Mouse (Mus musculus): ENCODE measurements around the gene Msh3. TPM values are rescaled to one million over a fixed set of nuclear protein-coding genes. Genes with fewer than 3 reads are reported as not detected.

Msh3 gene
- polyA plus RNA-seq, 1 experiment from 2014 or later: 32.2 TPM

DNA sequence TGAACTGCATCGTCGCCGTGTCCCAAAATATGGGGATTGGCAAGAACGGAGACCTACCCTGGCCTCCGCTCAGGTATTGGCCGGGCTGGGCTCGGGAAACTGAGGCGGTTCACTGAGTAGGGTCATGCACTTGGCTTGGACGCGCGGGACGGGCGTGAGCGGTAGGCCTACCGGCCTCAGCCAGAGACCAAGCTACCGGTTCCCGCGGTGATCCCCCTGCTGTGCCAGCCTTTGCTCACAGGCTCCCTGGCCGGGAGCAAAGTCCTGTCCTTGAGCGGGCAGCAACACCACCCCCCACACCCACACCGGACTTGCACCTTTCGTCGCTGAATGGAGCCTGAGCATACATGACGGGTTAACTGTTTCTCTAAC lies 455 bp upstream of the Msh3 start:
- WGBS: under 1% methylated on average over 24 of the region's 24 CpGs
- peak overlapping the region; percentile 96 for H3K4me2 ChIP-seq (replicated peaks)
- no peaks in the 10 kb centered on the region for H3K27me3 ChIP-seq
- H3K4me1 ChIP-seq: peaks cover 23% of the 10 kb centered on the region
- H3K36me3 ChIP-seq: peaks cover 29% of the 10 kb centered on the region
- ATAC-seq (ENCODE audit: low FRiP score, low read depth): peak; percentile 39
- H3K27ac ChIP-seq: peak overlapping the region; percentile 44; the same call in 1 of the 2 replicates
- H3K4me3 ChIP-seq: peak overlapping the region; percentile 72
- no peaks in the 10 kb centered on the region for H3K9me3 ChIP-seq
- H3K9ac ChIP-seq: peak overlapping the region; percentile 78

GRCm38 (mm10) chr13:92353956-92354355 lies 847 bp downstream of the Msh3 start:
- Histone ChIP-seq H3K27ac (peak overlapping the region; percentile 29; the same call in 1 of the 2 replicates), H3K36me3 (peaks cover 24% of the 10 kb centered on the region), H3K27me3 (no peaks in the 10 kb centered on the region), H3K4me1 (peaks cover 23% of the 10 kb centered on the region), H3K4me2 (replicated peaks) (peak overlapping the region; percentile 96), H3K4me3 (peak overlapping the region; percentile 72), H3K9ac (peak overlapping the region; percentile 53), H3K9me3 (no peaks in the 10 kb centered on the region)
- ATAC-seq (ENCODE audit: low FRiP score, low read depth): no peak
- WGBS: 19% methylated on average over 4 of the region's 4 CpGs

DNA sequence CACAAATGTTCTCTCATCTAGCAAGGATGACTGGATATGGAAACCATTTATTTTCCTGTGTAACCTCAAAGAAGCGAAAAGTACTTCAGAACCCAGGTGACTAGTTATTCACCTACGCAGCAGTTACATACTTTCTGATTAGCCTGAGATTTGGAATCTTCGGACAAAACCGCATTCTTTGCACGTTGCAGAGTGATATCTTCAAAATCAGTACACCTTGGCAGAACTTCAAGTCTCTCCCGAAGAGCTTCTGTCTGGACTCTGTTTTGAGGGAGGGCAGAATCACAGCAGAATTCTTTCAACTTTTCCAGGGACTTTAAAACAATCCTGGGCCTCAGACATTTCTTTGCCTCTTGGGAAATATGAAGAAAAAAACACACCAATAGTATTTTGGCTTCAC lies 3.7 kb downstream of the Msh3 start:
- no peak overlapping the region for H3K4me2 ChIP-seq (replicated peaks)
- H3K27ac ChIP-seq: no peak overlapping the region
- 92% methylated on average over 6 of the region's 6 CpGs for WGBS
- H3K4me1 ChIP-seq: peaks cover 17% of the 10 kb centered on the region
- ATAC-seq (ENCODE audit: low FRiP score, low read depth): no peak
- H3K9ac ChIP-seq: no peak overlapping the region
- H3K9me3 ChIP-seq: no peaks in the 10 kb centered on the region
- H3K4me3 ChIP-seq: no peak overlapping the region
- no peaks in the 10 kb centered on the region for H3K27me3 ChIP-seq
- peaks cover 39% of the 10 kb centered on the region for H3K36me3 ChIP-seq

DNA sequence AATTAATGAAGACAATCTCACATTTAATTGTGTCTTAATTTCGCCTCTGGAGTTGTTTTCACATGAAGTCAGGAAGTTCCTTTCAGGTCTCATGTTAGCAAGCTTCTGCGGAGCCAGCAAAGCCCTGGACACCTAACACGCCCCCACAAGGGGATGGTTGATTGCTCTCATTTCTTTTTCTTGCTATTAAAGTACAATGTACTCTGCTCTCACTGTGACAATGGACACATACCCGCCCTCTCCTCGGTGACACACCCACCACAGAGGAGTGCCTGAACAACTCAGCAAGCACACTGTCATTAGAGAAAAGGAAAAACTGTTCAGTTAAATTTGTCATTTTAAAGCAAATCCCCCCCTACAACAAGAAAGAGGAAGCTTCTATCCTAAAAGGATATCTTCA lies 8.5 kb downstream of the Msh3 start:
- 83% methylated on average over 5 of the region's 5 CpGs for WGBS
- Histone ChIP-seq H3K36me3 (peaks cover 77% of the 10 kb centered on the region), H3K4me3 (no peak overlapping the region), H3K9me3 (no peaks in the 10 kb centered on the region), H3K27me3 (no peaks in the 10 kb centered on the region), H3K4me1 (no peaks in the 10 kb centered on the region), H3K27ac (no peak overlapping the region), H3K9ac (no peak overlapping the region), H3K4me2 (replicated peaks) (no peak overlapping the region)
- no peak for ATAC-seq (ENCODE audit: low FRiP score, low read depth)

- no peaks in the 10 kb centered on the region for H3K9me3 ChIP-seq
- no peak overlapping the region for H3K4me2 ChIP-seq (replicated peaks)
- H3K36me3 ChIP-seq: peaks cover 71% of the 10 kb centered on the region
Observed at GRCm38 (mm10) chr13:92344033-92344432, 10.8 kb downstream of the Msh3 start.

GRCm38 (mm10) chr13:92339787-92340186 lies 15.0 kb downstream of the Msh3 start:
- Histone ChIP-seq H3K27me3 (no peaks in the 10 kb centered on the region), H3K4me2 (replicated peaks) (no peak overlapping the region), H3K4me1 (no peaks in the 10 kb centered on the region), H3K36me3 (peaks cover 49% of the 10 kb centered on the region), H3K9ac (no peak overlapping the region), H3K9me3 (no peaks in the 10 kb centered on the region), H3K27ac (no peak overlapping the region), H3K4me3 (no peak overlapping the region)
- no peak for ATAC-seq (ENCODE audit: low FRiP score, low read depth)
- WGBS: 86% methylated on average over 3 of the region's 3 CpGs

More at GRCm38 (mm10) chr13:92344033-92344432, 10.8 kb downstream of the Msh3 start:
- no peak for ATAC-seq (ENCODE audit: low FRiP score, low read depth)
- Histone ChIP-seq H3K9ac (no peak overlapping the region), H3K4me3 (no peak overlapping the region), H3K27me3 (no peaks in the 10 kb centered on the region), H3K4me1 (no peaks in the 10 kb centered on the region), H3K27ac (no peak overlapping the region)
- WGBS: 93% methylated on average over 8 of the region's 8 CpGs

GRCm38 (mm10) chr13:92337773-92338462 lies 16.9 kb downstream of the Msh3 start:
- no peaks in the 10 kb centered on the region for H3K4me1 ChIP-seq
- H3K9ac ChIP-seq: no peak overlapping the region
- no peak overlapping the region for H3K27ac ChIP-seq
- H3K27me3 ChIP-seq: no peaks in the 10 kb centered on the region
- no peaks in the 10 kb centered on the region for H3K9me3 ChIP-seq
- WGBS: 80% methylated on average over 6 of the region's 6 CpGs
- H3K4me2 ChIP-seq (replicated peaks): no peak overlapping the region
- H3K36me3 ChIP-seq: peaks cover 30% of the 10 kb centered on the region
- H3K4me3 ChIP-seq: no peak overlapping the region
- no peak for ATAC-seq (ENCODE audit: low FRiP score, low read depth)

- WGBS: 87% methylated on average over 1 of the region's 1 CpGs
- Histone ChIP-seq H3K36me3 (peaks cover 22% of the 10 kb centered on the region), H3K4me3 (no peak overlapping the region), H3K9ac (no peak overlapping the region), H3K4me1 (no peaks in the 10 kb centered on the region), H3K27ac (no peak overlapping the region), H3K9me3 (no peaks in the 10 kb centered on the region), H3K27me3 (no peaks in the 10 kb centered on the region), H3K4me2 (replicated peaks) (no peak overlapping the region)
- ATAC-seq (ENCODE audit: low FRiP score, low read depth): no peak
Observed at GRCm38 (mm10) chr13:92336857-92337256, 17.9 kb downstream of the Msh3 start.

DNA sequence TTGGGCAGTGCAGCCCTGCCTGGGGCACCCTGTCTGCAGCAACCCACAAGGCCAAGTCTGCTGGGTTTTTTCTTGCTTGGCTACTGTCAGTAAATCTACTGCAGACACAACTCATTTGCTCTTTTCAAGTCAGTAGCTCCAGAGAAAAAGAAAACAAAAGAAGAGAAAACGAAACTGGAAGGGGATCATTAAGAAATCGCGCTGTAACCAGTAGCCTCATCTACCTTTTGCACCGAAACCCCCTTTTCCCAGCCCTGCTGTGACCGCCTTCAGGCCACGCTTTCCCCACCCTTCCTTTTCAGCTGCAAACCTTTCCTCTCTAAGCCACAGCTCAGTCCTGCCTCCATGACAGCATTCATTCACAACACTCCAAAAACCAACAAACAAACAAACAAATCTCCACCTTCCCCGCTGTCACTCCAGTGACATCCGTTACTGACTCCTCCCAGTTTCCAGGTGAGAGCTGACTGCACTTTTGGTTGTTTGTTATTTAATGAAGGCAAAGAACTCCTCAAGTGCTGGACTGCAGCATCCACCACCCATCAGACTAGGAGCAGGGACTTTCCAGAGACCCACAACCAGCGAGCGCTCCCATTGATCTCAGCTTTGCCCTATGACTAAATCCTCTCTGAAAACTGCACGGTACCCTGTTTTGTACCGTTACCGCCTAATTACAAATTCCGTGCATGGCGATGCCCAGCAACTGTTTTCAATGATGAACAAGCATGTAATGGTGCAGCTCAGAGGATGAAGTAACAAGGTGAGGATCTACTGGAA lies 22.5 kb downstream of the Msh3 start:
- H3K27me3 ChIP-seq: no peaks in the 10 kb centered on the region
- H3K27ac ChIP-seq: no peak overlapping the region
- H3K9ac ChIP-seq: no peak overlapping the region
- no peak overlapping the region for H3K4me2 ChIP-seq (replicated peaks)
- ATAC-seq (ENCODE audit: low FRiP score, low read depth): no peak
- no peaks in the 10 kb centered on the region for H3K4me1 ChIP-seq
- H3K9me3 ChIP-seq: no peaks in the 10 kb centered on the region
- no peak overlapping the region for H3K4me3 ChIP-seq
- peaks cover 20% of the 10 kb centered on the region for H3K36me3 ChIP-seq
- WGBS: 87% methylated on average over 15 of the region's 15 CpGs

DNA sequence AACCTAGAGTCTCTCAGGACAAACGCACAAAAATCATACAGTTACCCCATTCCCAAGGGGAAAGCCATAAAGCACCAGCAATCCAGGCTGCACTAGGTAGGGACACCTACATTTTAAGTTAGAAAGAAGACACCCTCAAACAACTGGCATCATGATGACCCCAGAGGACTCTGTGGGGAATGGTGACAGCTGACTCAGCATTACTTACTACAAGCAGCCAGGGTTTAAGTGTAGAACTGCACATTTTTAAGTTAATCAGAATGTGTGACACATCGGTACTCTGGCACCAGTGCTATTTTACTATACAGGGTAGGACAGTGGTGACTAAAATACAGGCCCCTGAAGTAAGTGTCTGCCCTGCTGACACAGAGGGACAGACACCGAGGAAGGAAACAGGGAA lies 24.2 kb downstream of the Msh3 start:
- H3K27me3 ChIP-seq: no peaks in the 10 kb centered on the region
- H3K4me2 ChIP-seq (replicated peaks): no peak overlapping the region
- no peak overlapping the region for H3K27ac ChIP-seq
- no peak overlapping the region for H3K4me3 ChIP-seq
- no peaks in the 10 kb centered on the region for H3K9me3 ChIP-seq
- no peak for ATAC-seq (ENCODE audit: low FRiP score, low read depth)
- H3K4me1 ChIP-seq: no peaks in the 10 kb centered on the region
- no peak overlapping the region for H3K9ac ChIP-seq
- H3K36me3 ChIP-seq: peaks cover 14% of the 10 kb centered on the region
- WGBS: 89% methylated on average over 3 of the region's 3 CpGs

DNA sequence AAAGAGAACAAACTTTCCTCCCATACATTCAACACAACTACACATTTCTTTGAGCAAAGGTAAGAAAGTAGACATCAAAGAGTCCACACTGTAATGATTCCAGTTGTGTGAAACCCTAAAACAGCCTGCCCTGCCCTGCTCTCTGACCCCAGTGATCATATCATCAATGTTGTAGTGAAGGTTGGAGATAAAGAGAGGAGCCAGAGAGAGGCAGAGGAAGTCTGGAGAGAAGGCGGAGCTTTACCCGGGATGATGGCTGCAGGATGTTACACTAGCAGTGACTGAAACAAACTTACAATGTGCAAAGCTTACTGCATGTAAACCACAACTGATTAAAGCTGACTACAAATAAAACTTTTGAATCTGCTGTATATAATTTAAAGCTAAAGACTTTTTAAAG lies 26.8 kb downstream of the Msh3 start:
- H3K4me3 ChIP-seq: no peak overlapping the region
- no peaks in the 10 kb centered on the region for H3K9me3 ChIP-seq
- no peak for ATAC-seq (ENCODE audit: low FRiP score, low read depth)
- WGBS: 84% methylated on average over 2 of the region's 2 CpGs
- H3K27me3 ChIP-seq: no peaks in the 10 kb centered on the region
- H3K9ac ChIP-seq: no peak overlapping the region
- no peak overlapping the region for H3K4me2 ChIP-seq (replicated peaks)
- H3K36me3 ChIP-seq: peaks cover 14% of the 10 kb centered on the region
- no peaks in the 10 kb centered on the region for H3K4me1 ChIP-seq
- no peak overlapping the region for H3K27ac ChIP-seq

- no peaks in the 10 kb centered on the region for H3K4me1 ChIP-seq
- H3K4me3 ChIP-seq: no peak overlapping the region
- H3K4me2 ChIP-seq (replicated peaks): no peak overlapping the region
- WGBS: 71% methylated on average over 5 of the region's 5 CpGs
- no peaks in the 10 kb centered on the region for H3K27me3 ChIP-seq
- H3K36me3 ChIP-seq: peaks cover 24% of the 10 kb centered on the region
- H3K9me3 ChIP-seq: no peaks in the 10 kb centered on the region
- H3K27ac ChIP-seq: no peak overlapping the region
- H3K9ac ChIP-seq: no peak overlapping the region
- ATAC-seq (ENCODE audit: low FRiP score, low read depth): no peak
Observed at GRCm38 (mm10) chr13:92326030-92326429, 28.8 kb downstream of the Msh3 start.

Measured in limb, embryonic 13.5 days (tissue).